Mouse (Mus musculus) CH12.LX (cell line): ENCODE results near the gene Ttc17. TPM values are rescaled to one million over a fixed set of nuclear protein-coding genes. Genes with fewer than 3 reads are reported as not detected.

Source experiments
- DNase-seq: peaks from one replicate; pipeline ENCODE4 v3.0.0-alpha.2; 2013; ENCODE audit errors: extremely low read depth
- H3K27ac ChIP-seq: 2 replicates; pipeline ENCODE4 v1.5.1; 2012; ENCODE audit warnings: low read depth, mild to moderate bottlenecking, control low read depth, moderate library complexity; ENCODE audit not compliant: insufficient read depth
- H3K27me3 ChIP-seq: replicated peaks from 2 replicates; pipeline ENCODE3; 2012; ENCODE audit warnings: inconsistent platforms
- H3K36me3 ChIP-seq, 2 experiments: replicated peaks in 1 of 2; 2 replicates each; pipeline versions ENCODE3 to v1.6.1; 2012; ENCODE audit warnings: inconsistent platforms in 1 of 2, low read length in 1 of 2, mild to moderate bottlenecking in 1 of 2, mixed read lengths in 1 of 2, moderate library complexity in 1 of 2; ENCODE audit not compliant: control insufficient read depth in 1 of 2, insufficient read depth in 1 of 2
- H3K4me1 ChIP-seq, 2 experiments: 2 replicates each; pipeline ENCODE4 v1.6.1; 2012; ENCODE audit warnings: inconsistent platforms in 1 of 2, moderate library complexity in 1 of 2; ENCODE audit not compliant: insufficient read depth in 2 of 2, control insufficient read depth in 1 of 2
- H3K4me2 ChIP-seq: 2 replicates; pipeline ENCODE4 v1.6.1; 2012; ENCODE audit warnings: low read depth, mild to moderate bottlenecking, control low read depth; ENCODE audit not compliant: poor library complexity, insufficient read depth, severe bottlenecking
- H3K4me3 ChIP-seq, 3 experiments: fragments of 150-350 bp in 1 of 3; sonication (generic) in 1 of 3; replicated peaks in 1 of 3; 2 replicates each; pipeline versions ENCODE3 to v1.5.1; 2011 to 2012; ENCODE audit warnings: low read depth in 2 of 3, low read length in 2 of 3, mild to moderate bottlenecking in 2 of 3, moderate library complexity in 2 of 3, control low read depth in 1 of 3, improper control_type of control experiment in 1 of 3, inconsistent platforms in 1 of 3, mixed read lengths in 1 of 3; ENCODE audit not compliant: poor library complexity in 1 of 3
- H3K79me2 ChIP-seq: replicated peaks from 2 replicates; pipeline ENCODE4 v1.6.1; 2012; ENCODE audit warnings: mild to moderate bottlenecking, moderate library complexity; ENCODE audit not compliant: control insufficient read depth, poor library complexity, insufficient read depth, severe bottlenecking; ENCODE audit errors: extremely low read depth
- H3K9ac ChIP-seq: 2 replicates; pipeline ENCODE4 v1.6.1; 2012; ENCODE audit warnings: low read depth, mild to moderate bottlenecking, control low read depth, moderate library complexity; ENCODE audit not compliant: insufficient read depth
- H3K9me3 ChIP-seq: replicated peaks from 2 replicates; pipeline ENCODE3; 2012; ENCODE audit warnings: low read length, inconsistent platforms, mixed read lengths
- BHLHE40 ChIP-seq: IDR thresholded peaks from 2 replicates; pipeline ENCODE4 v1.6.1; 2011; ENCODE audit warnings: mild to moderate bottlenecking, low read depth, low read length, improper control_type of control experiment
- E2F4 ChIP-seq: IDR thresholded peaks from 2 replicates; pipeline ENCODE4 v1.6.1; 2011; ENCODE audit warnings: low read depth, low read length, improper control_type of control experiment; ENCODE audit not compliant: insufficient replicate concordance
- GABPA ChIP-seq: IDR thresholded peaks from 2 replicates; pipeline ENCODE4 v1.6.1; 2012; ENCODE audit warnings: low read depth, low read length, improper control_type of control experiment, inconsistent platforms; ENCODE audit not compliant: insufficient replicate concordance
- MAFK ChIP-seq: IDR thresholded peaks from 2 replicates; pipeline ENCODE4 v1.6.1; 2011; ENCODE audit warnings: low read length, improper control_type of control experiment; ENCODE audit not compliant: insufficient replicate concordance
- MAZ ChIP-seq: IDR thresholded peaks from 2 replicates; pipeline ENCODE4 v1.6.1; 2012; ENCODE audit warnings: low read depth, mild to moderate bottlenecking, inconsistent platforms, low read length, improper control_type of control experiment, moderate library complexity
- NRF1 ChIP-seq: IDR thresholded peaks from 2 replicates; pipeline ENCODE4 v1.6.1; 2014; ENCODE audit warnings: low read depth, mild to moderate bottlenecking, inconsistent platforms, low read length, improper control_type of control experiment, moderate library complexity
- RAD21 ChIP-seq: IDR thresholded peaks from 2 replicates; pipeline ENCODE4 v1.6.1; 2011; ENCODE audit warnings: low read depth, mild to moderate bottlenecking, low read length, improper control_type of control experiment, moderate library complexity
- RCOR1 ChIP-seq: conservative IDR thresholded peaks from 2 replicates; pipeline ENCODE4 v1.6.1; 2012; ENCODE audit warnings: low read depth, mild to moderate bottlenecking, inconsistent platforms, low read length, improper control_type of control experiment
- SIN3A ChIP-seq: IDR thresholded peaks from 2 replicates; pipeline ENCODE4 v1.6.1; 2012; ENCODE audit warnings: low read length, improper control_type of control experiment, inconsistent platforms
- TBP ChIP-seq: conservative IDR thresholded peaks from 2 replicates; pipeline ENCODE4 v1.6.1; 2011; ENCODE audit warnings: low read depth, low read length, improper control_type of control experiment
- TCF12 ChIP-seq: IDR thresholded peaks from 2 replicates; pipeline ENCODE4 v1.6.1; 2014; ENCODE audit warnings: low read depth, mild to moderate bottlenecking, inconsistent platforms, low read length, improper control_type of control experiment
- USF1 ChIP-seq: IDR thresholded peaks from 2 replicates; pipeline ENCODE4 v1.6.1; 2014; ENCODE audit warnings: low read depth, mild to moderate bottlenecking, inconsistent platforms, low read length, improper control_type of control experiment
- ZKSCAN1 ChIP-seq: IDR thresholded peaks from 2 replicates; pipeline ENCODE4 v1.6.1; 2012; ENCODE audit warnings: low read depth, inconsistent platforms, low read length, improper control_type of control experiment, borderline replicate concordance
- ZMIZ1 ChIP-seq: IDR thresholded peaks from 2 replicates; pipeline ENCODE4 v1.6.1; 2012; ENCODE audit warnings: low read depth, mild to moderate bottlenecking, inconsistent platforms, low read length, improper control_type of control experiment
- ZNF384 ChIP-seq: IDR thresholded peaks from 2 replicates; pipeline ENCODE4 v1.6.1; 2012; ENCODE audit warnings: low read depth, low read length, improper control_type of control experiment, inconsistent platforms
- dilution Hi-C: fragments of 300-500 bp; cut with MboI; formaldehyde crosslinking; loops from 2 replicates; pipeline ENCODE4 v1.14.3; 2020; ENCODE audit warnings: low sequenced_read_pairs; ENCODE audit not compliant: extremely low pct_unique_long_range_greater_than_20kb, extremely low pct_ligation_motif_present
- in situ Hi-C: fragments of 300-500 bp; cut with MboI; formaldehyde crosslinking; loops from 3 replicates; pipeline ENCODE4 v1.14.3; 2019; ENCODE audit warnings: low sequenced_read_pairs, low pct_ligation_motif_present, low pct_unique_long_range_greater_than_20kb, mixed read lengths
- polyA plus RNA-seq: library from polyadenylated mRNA; unstranded; fragments of >175 nt; gene quantifications from 2 replicates; pipeline ENCODE4 v1.2.1, GENCODE M21; 2012; ENCODE audit warnings: low read depth; ENCODE audit not compliant: insufficient read length
- total RNA-seq, 2 experiments: library from RNA; depleted of rRNA; stranded (reverse); fragments of 300-350 nt in 1 of 2; fragments of >200 nt in 1 of 2; gene quantifications; 2 replicates each; pipeline ENCODE4 v1.2.3; 2012 to 2014

Gene Ttc17
- total and polyA plus RNA-seq, 3 experiments: 13.2 to 17.9 (median 13.8) TPM

GRCm38 (mm10) chr2:94348165-94348591 is 58.3 kb downstream of the Ttc17 start:
- TF ChIP-seq TBP (no peak), GABPA (no peak), ZMIZ1 (no peak), ZKSCAN1 (no peak), RCOR1 (no peak), MAZ (no peak), USF1 (no peak), MAFK (no peak), BHLHE40 (no peak), E2F4 (no peak), SIN3A (no peak), RAD21 (no peak), TCF12 (no peak)
- dilution Hi-C loops: no loop called here

DNA sequence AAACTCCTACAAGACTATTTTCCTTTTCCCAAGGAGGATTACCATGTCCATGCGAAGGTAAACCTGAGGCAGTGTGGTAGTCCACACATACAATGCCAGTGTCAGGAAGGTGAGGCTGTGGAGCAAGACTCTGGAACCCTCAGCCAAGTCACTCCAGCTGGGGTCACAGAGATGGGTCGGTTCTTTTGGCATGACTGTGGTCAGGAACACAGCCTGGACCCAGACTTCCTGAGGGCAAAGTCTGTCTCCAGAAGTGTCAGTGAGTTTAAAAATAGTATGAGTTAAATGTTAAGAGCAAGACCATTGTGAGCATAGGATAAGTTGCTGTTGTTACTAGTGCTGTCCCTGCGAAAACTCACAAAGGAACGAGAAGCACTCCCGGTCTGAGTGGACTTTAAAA is 59.7 kb downstream of the Ttc17 start:
- no peak overlapping the region for H3K4me3 ChIP-seq
- H3K36me3 ChIP-seq: peaks cover 14 to 61% of the 10 kb centered on the region in 2 experiments
- TF ChIP-seq NRF1 (no peak), ZNF384 (no peak), GABPA (no peak)
- no peak overlapping the region for H3K9ac ChIP-seq
- H3K79me2 ChIP-seq: no peaks in the 10 kb centered on the region
- dilution Hi-C loops: no loop called here
- no peak overlapping the region for H3K4me2 ChIP-seq
- H3K27ac ChIP-seq: no peak overlapping the region
- H3K4me1 ChIP-seq: peaks cover 0 to 7% of the 10 kb centered on the region in 2 experiments; a peak in 2 of 4 replicates
- DNase-seq: no peak
- H3K9me3 ChIP-seq: no peaks in the 10 kb centered on the region
- in situ Hi-C loops: no loop called here
- no peaks in the 10 kb centered on the region for H3K27me3 ChIP-seq

More at GRCm38 (mm10) chr2:94348165-94348591, 58.3 kb downstream of the Ttc17 start:
- no peak overlapping the region for H3K27ac ChIP-seq
- H3K27me3 ChIP-seq: no peaks in the 10 kb centered on the region
- H3K9ac ChIP-seq: no peak overlapping the region
- H3K36me3 ChIP-seq: peaks cover 4 to 55% of the 10 kb centered on the region in 2 experiments
- H3K9me3 ChIP-seq: no peaks in the 10 kb centered on the region
- in situ Hi-C loops: no loop called here
- DNase-seq: no peak
- H3K79me2 ChIP-seq: no peaks in the 10 kb centered on the region
- no peak overlapping the region for H3K4me3 ChIP-seq
- H3K4me2 ChIP-seq: no peak overlapping the region
- peaks cover 0 to 7% of the 10 kb centered on the region in 2 experiments; a peak in 2 of 4 replicates for H3K4me1 ChIP-seq
